Mouse (Mus musculus) neural tube, embryonic 11.5 days (tissue): Measurements from ENCODE around the gene Ccnl1. TPM values are rescaled to one million over a fixed set of nuclear protein-coding genes. Genes with fewer than 3 reads are reported as not detected.
A peak's percentile ranks its signal among the peaks of the same experiment; 100 is the strongest.

Experiments
- ATAC-seq: fragments of 200-750 bp; cut with Nextera tagmentation; 2 replicates; pipeline ENCODE4 v1.8.0; 2017; ENCODE audit warnings: moderate number of reproducible peaks, mild to moderate bottlenecking, moderate TSS enrichment, moderate library complexity; ENCODE audit not compliant: insufficient read depth, low FRiP score, low TSS enrichment
- DNase-seq: peaks from one replicate; pipeline ENCODE4 v3.0.0-alpha.2; 2015; ENCODE audit warnings: low spot score
- H3K27ac ChIP-seq: fragments of 300-500 bp; sonication (generic); 2 replicates; pipeline ENCODE4 v1.5.1; 2014; ENCODE audit warnings: low read depth, mild to moderate bottlenecking, low read length
- H3K27me3 ChIP-seq: fragments of 300-500 bp; sonication (generic); 2 replicates; pipeline ENCODE4 v1.6.1; 2014; ENCODE audit warnings: mild to moderate bottlenecking, low read length, mixed read lengths; ENCODE audit not compliant: control insufficient read depth, insufficient read depth
- H3K36me3 ChIP-seq: fragments of 300-500 bp; sonication (generic); 2 replicates; pipeline ENCODE4 v1.6.1; 2014; ENCODE audit warnings: mild to moderate bottlenecking, low read length, moderate library complexity, mixed read lengths; ENCODE audit not compliant: control insufficient read depth, insufficient read depth
- H3K4me1 ChIP-seq: fragments of 300-500 bp; sonication (generic); 2 replicates; pipeline ENCODE4 v1.6.1; 2014; ENCODE audit warnings: low read length, mixed read lengths; ENCODE audit not compliant: control insufficient read depth, insufficient read depth
- H3K4me2 ChIP-seq: fragments of 300-500 bp; sonication (generic); 2 replicates; pipeline ENCODE4 v1.6.1; 2014; ENCODE audit warnings: low read depth, mild to moderate bottlenecking, moderate library complexity
- H3K4me3 ChIP-seq: fragments of 300-500 bp; sonication (generic); 2 replicates; pipeline ENCODE4 v1.5.1; 2014; ENCODE audit warnings: low read depth, low read length
- H3K9ac ChIP-seq: fragments of 300-500 bp; sonication (generic); 2 replicates; pipeline ENCODE4 v1.6.1; 2014; ENCODE audit warnings: mild to moderate bottlenecking, low read length
- H3K9me3 ChIP-seq: fragments of 300-500 bp; sonication (generic); 2 replicates; pipeline ENCODE4 v1.6.1; 2016; ENCODE audit warnings: low read length; ENCODE audit not compliant: control insufficient read depth
- WGBS: fragments of 180-500 bp; shearing (Covaris S2); extraction: QIAGEN DNeasy Blood & Tissue Kit; methylation state at CpG from one replicate; pipeline ENCODE4 v1.1.7; 2014; 5-methylcytosine and 5-hydroxymethylcytosine counted together
- polyA plus RNA-seq: library from polyadenylated mRNA; unstranded; fragments of >200 nt; fragmentation: Nextera tagmentation; extraction: Ambion mirVana; gene quantifications from 2 replicates; pipeline ENCODE4 v1.2.1, GENCODE M21; 2014

The Ccnl1 gene
- polyA plus RNA-seq, 1 experiment from 2014 or later: 126 TPM

DNA sequence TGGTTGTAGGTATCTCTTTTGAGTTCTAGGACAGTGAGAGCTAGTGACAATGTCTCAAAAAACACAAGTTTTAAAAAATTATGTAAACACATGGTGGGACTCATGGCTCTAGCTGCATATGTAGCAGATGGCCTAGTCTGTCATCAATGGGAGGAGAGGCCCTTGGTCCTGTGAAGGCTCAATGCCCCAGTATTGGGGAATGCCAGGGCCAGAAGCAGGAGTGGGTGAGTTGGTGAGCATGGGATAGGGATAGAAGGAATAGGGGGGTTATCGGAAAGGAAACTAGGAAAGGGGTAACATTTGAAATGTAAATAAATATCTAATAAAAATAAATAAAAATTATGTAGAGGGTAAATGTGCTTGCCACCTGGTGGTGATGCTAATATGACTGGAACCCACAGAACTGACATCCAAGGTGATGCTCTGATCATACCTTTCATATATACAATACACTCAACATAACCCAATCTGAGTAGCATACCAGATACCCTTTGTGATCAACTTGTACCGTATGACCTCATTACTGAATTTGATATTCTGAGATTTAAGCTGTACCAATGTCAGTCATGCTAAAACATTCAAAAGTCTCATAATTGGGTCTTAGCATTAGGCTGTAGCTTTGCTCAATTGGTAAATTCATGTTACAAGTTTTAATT is 12.6 kb downstream of the Ccnl1 start:
- DNase-seq (no peak), ATAC-seq (no peak)
- Histone ChIP-seq H3K4me2 (no peak overlapping the region), H3K9ac (no peak overlapping the region), H3K27ac (no peak overlapping the region), H3K36me3 (peaks cover 18% of the 10 kb centered on the region), H3K27me3 (no peaks in the 10 kb centered on the region), H3K4me3 (no peak overlapping the region), H3K9me3 (no peaks in the 10 kb centered on the region), H3K4me1 (no peaks in the 10 kb centered on the region)
- 95% methylated on average over 2 of the region's 2 CpGs for WGBS

DNA sequence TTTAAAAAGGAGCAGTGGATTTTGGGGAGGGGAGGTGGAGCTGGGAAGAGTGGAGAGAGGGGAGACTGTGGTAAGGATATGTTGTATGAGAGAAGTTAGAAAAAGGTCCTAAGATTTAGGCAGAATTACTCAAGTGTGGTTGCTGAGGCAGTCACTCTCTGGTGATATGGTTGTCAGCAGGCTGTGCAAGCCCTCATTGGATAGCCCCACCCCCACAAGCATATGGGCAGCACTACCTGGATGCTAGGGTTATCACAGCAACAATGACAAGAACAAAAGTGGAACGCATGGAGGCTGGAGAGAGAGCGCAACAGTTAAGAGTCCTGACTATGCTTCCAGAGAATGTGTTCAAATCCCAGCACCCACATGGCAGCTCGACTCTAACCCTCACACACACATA is 13.3 kb downstream of the Ccnl1 start:
- no peaks in the 10 kb centered on the region for H3K9me3 ChIP-seq
- ATAC-seq: peak; percentile 48; the same call in 1 of the 2 replicates
- H3K36me3 ChIP-seq: peaks cover 15% of the 10 kb centered on the region
- DNase-seq: no peak
- H3K9ac ChIP-seq: no peak overlapping the region
- no peak overlapping the region for H3K4me3 ChIP-seq
- no peak overlapping the region for H3K27ac ChIP-seq
- no peaks in the 10 kb centered on the region for H3K4me1 ChIP-seq
- H3K27me3 ChIP-seq: no peaks in the 10 kb centered on the region
- WGBS: 92% methylated on average over 3 of the region's 3 CpGs
- H3K4me2 ChIP-seq: no peak overlapping the region

DNA sequence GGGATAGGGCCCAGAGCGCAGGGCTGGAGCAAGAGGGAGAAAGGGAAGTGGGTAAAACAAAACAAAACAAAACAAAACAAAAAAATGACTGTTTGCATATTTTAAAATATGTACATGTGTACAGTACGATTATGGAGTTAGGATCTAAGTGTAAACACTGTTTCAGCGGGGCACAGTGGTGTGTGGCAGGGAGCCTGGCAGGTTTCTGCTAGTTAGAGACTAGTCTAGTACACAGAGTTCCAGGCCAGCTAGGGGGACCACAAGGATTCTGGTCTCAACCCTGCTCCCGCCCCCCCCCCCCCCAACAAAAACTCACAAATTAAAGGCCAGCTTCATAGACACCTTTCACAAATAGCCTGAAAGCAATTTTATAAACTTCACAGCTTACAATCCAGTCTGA is 14.6 kb downstream of the Ccnl1 start:
- Histone ChIP-seq H3K4me1 (no peaks in the 10 kb centered on the region), H3K4me2 (no peak overlapping the region), H3K9ac (no peak overlapping the region), H3K27ac (no peak overlapping the region), H3K9me3 (no peaks in the 10 kb centered on the region), H3K4me3 (no peak overlapping the region), H3K36me3 (peaks cover 15% of the 10 kb centered on the region; the same call in 1 of the 2 replicates), H3K27me3 (no peaks in the 10 kb centered on the region)
- ATAC-seq (no peak), DNase-seq (no peak)
- 90% methylated on average over 4 of the region's 4 CpGs for WGBS

DNA sequence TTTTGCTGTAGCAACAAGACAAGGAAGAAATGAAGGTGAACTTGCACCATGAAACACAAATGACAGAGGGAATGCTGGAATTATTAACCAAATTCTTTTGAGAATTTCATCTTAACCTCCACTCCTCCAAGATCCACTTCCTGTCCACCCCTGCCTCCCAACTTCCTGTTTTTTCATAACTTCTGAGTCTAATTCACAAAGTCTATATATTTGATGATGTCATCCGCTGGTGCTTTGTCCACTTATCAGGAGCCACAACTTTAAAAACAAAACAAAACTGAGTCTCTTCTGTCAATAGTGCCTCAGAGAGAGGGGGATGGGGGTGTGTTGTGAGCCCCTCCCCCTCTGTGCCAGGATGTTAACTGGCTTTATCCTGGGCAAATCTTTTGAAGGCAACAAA is 17.0 kb downstream of the Ccnl1 start:
- H3K9me3 ChIP-seq: no peaks in the 10 kb centered on the region
- H3K27ac ChIP-seq: no peak overlapping the region
- H3K36me3 ChIP-seq: peaks cover 4% of the 10 kb centered on the region; the same call in 1 of the 2 replicates
- ATAC-seq (no peak), DNase-seq (no peak)
- no peaks in the 10 kb centered on the region for H3K4me1 ChIP-seq
- H3K27me3 ChIP-seq: no peaks in the 10 kb centered on the region
- 89% methylated on average over 1 of the region's 1 CpGs for WGBS
- no peak overlapping the region for H3K9ac ChIP-seq
- H3K4me2 ChIP-seq: no peak overlapping the region
- H3K4me3 ChIP-seq: no peak overlapping the region

DNA sequence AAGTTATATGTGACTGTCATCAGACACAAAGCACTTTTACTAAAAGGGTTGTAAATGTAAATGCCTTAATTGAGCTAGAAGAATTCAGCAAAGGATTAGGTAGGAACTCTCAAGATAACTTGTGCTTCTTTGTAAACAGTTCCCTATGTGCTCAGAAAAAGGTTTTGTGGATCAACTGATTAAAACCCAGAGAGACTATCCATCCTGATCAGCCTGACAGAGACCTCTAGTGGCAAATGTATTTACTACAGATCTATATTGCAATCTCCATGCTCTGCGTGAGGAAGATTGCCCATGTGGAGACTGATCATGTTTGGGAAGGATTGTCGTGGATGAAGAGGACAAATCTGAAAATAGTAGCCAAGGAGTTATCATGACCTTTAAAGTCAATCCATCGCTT is 19.8 kb downstream of the Ccnl1 start:
- Histone ChIP-seq H3K9ac (no peak overlapping the region), H3K36me3 (no peaks in the 10 kb centered on the region), H3K27ac (no peak overlapping the region), H3K27me3 (no peaks in the 10 kb centered on the region), H3K9me3 (no peaks in the 10 kb centered on the region), H3K4me2 (no peak overlapping the region), H3K4me1 (no peaks in the 10 kb centered on the region), H3K4me3 (no peak overlapping the region)
- DNase-seq (no peak), ATAC-seq (0 out of 2 replicates have a peak, but pooled peaks have one; percentile 53)
- WGBS: 42% methylated on average over 3 of the region's 3 CpGs

DNA sequence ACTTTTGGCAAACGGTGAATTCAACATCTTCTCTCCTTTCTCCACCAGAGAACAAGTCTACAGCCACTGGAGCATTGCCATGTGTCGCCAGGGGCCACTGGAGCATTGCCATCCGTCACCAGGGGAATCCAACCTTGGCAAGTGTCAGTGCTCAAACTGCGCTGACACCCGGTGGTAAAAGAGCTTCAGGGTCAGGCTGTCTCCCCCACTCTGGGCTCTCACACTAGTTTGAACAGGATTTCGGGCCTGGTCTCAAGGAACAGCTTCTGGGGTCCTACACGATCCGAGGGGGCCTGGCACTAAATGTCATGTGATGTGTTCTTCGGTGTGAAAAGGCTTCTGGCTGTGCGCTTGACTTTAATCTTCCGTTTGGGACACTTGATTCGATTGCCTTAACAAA is 21.7 kb downstream of the Ccnl1 start:
- H3K9me3 ChIP-seq: no peaks in the 10 kb centered on the region
- ATAC-seq (no peak), DNase-seq (no peak)
- H3K4me2 ChIP-seq: no peak overlapping the region
- no peaks in the 10 kb centered on the region for H3K4me1 ChIP-seq
- WGBS: 63% methylated on average over 12 of the region's 12 CpGs
- H3K27me3 ChIP-seq: no peaks in the 10 kb centered on the region
- H3K36me3 ChIP-seq: no peaks in the 10 kb centered on the region
- no peak overlapping the region for H3K27ac ChIP-seq
- no peak overlapping the region for H3K9ac ChIP-seq
- no peak overlapping the region for H3K4me3 ChIP-seq

DNA sequence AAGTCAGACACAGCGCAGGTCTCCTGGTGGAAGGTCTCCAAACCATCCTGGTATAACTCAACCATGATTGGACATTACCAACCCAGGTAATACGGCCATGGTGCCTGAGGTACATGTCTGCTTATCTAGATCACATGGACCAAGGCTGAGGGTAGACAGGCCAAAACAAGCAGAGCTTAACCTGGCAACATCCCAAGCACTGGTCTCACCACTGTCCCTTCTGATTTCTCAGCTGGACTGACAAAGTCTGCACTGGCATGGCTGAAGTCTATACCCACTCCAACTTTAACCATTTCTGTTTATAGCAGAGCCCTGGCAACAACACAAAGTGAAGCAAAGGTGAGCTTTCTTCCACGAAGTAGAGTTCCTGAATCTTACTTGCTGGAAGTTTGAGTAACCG is 22.9 kb downstream of the Ccnl1 start:
- Histone ChIP-seq H3K27me3 (no peaks in the 10 kb centered on the region; the same call in 1 of the 2 replicates), H3K4me2 (no peak overlapping the region), H3K27ac (no peak overlapping the region), H3K36me3 (no peaks in the 10 kb centered on the region), H3K9me3 (no peaks in the 10 kb centered on the region), H3K9ac (no peak overlapping the region), H3K4me1 (no peaks in the 10 kb centered on the region), H3K4me3 (no peak overlapping the region)
- DNase-seq (no peak), ATAC-seq (no peak)
- 89% methylated on average over 4 of the region's 4 CpGs for WGBS

DNA sequence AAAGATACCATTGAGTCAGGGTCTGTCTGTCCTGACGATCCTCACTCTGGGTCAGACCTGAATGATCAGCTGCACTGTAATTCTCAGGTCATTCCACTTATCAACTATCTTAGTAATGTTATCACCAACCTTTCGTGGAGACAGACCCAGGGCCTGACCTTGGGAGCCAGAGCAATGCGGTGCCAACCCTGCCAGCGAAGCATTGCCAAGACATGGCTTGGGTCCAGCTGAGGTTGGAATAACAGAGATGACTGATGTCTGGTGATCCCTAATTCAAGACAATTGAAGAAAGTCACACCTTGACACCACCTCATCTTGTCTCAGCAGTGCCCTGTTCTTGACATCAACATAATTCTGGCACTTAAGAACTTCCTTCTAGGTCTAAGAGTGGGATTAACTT is 24.3 kb downstream of the Ccnl1 start:
- H3K9me3 ChIP-seq: no peaks in the 10 kb centered on the region
- no peak for ATAC-seq
- WGBS: 89% methylated on average over 4 of the region's 4 CpGs
- no peak overlapping the region for H3K27ac ChIP-seq
- no peaks in the 10 kb centered on the region for H3K36me3 ChIP-seq
- no peak overlapping the region for H3K9ac ChIP-seq
- H3K27me3 ChIP-seq: no peaks in the 10 kb centered on the region; the same call in 1 of the 2 replicates
- H3K4me2 ChIP-seq: no peak overlapping the region
- peaks cover 6% of the 10 kb centered on the region; the same call in 1 of the 2 replicates for H3K4me1 ChIP-seq
- no peak overlapping the region for H3K4me3 ChIP-seq
- no peak for DNase-seq

DNA sequence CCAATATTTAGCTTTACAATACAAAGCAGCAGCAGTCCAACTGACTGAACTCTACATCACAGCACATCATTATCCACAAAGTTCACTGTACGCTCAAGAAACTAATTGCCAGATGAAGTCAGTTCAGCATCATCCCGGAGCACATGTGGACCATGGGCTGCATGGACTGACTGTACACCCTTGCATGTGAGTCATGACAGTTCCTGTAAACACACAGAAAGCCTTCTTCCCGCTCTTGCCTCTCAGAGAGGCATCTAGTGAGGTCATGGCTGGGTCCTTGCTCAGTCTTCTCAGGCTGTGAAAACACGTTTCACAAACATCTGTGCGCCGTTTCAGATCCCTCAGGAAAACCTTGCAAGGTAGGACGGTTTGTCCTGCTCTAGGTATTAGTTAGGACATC is 26.5 kb downstream of the Ccnl1 start:
- no peak overlapping the region for H3K27ac ChIP-seq
- DNase-seq: no peak
- no peak overlapping the region for H3K9ac ChIP-seq
- H3K4me1 ChIP-seq: peaks cover 6% of the 10 kb centered on the region; the same call in 1 of the 2 replicates
- H3K4me3 ChIP-seq: no peak overlapping the region
- ATAC-seq: no peak
- H3K36me3 ChIP-seq: no peaks in the 10 kb centered on the region
- 85% methylated on average over 7 of the region's 7 CpGs for WGBS
- no peaks in the 10 kb centered on the region for H3K9me3 ChIP-seq
- H3K4me2 ChIP-seq: no peak overlapping the region
- H3K27me3 ChIP-seq: no peaks in the 10 kb centered on the region; the same call in 1 of the 2 replicates
